Mouse (Mus musculus): ENCODE data around the gene Rdm1.
A peak's percentile ranks its signal among the peaks of the same experiment; 100 is the strongest.

DNA sequence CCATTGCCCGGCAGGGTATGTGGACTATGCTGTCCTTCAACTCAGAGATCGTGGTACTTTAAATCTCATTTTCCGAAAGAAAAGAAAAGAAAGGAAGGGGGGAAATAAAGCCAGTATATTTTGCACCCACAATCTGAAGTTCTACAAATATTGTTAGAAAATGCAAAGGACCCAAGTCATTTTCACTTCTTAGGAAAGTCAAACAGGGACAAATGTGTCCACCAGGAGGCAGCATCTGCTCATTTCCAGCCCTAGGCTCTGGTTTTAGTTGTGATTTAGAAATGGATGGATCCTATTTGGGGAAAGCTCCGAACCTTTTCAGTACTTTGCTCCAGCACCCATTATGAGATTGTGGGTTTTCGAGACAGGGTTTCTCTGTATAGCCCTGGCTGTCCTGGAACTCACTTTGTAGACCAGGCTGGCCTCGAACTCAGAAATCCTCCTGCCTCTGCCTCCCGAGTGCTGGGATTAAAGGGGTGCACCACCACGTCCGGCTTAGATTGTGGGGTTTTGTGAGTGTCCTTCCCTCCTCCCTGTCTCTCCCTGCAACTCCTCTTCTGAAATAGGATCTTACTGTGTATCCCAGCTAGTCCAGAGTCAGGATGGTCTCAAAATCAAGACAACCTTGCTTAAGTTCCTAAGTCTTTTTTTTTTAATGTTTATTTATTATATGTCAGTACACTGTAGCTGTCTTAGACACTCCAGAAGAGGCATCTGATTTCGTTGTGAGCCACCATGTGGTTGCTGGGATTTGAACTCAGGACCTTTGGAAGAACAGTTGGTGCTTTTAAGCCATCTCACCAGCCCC is 32.0 kb downstream of the Rdm1 start:
- no peak for TF ChIP-seq POLR2A (IDR thresholded peaks at IDR 0.05; ENCODE audit: borderline replicate concordance, insufficient read depth, low read length)
- TF ChIP-seq CTCF (IDR thresholded peaks at IDR 0.05; ENCODE audit: borderline replicate concordance, insufficient read depth, low read depth, low read length) = peak; percentile 58; the same call in 1 of the 2 replicates
